ENCODE assay signal across 9 mouse cellular contexts in genomic region chr9:50658391-50658790, GRCm38 (mm10). TPM values are rescaled to one million over a fixed set of nuclear protein-coding genes. Genes with fewer than 3 reads are reported as not detected.
DNase-seq lines count a peak whose midpoint lies in the region; ATAC-seq and TF ChIP-seq lines count a peak whose summit lies in the region.
"Had no signal": no experiment of that assay in that cellular context is flagged by ENCODE, and none has a peak within 500 bp of the region (broad histone marks: within the 10 kb centered on the region; RNA-seq: fewer than 3 reads in every experiment).

No protein-coding gene starts in this region.

- ATAC-seq in forebrain, embryonic 15.5 days (replicated peaks): no peak
- no peak for ATAC-seq in activated CD4-positive, CD25-positive, alpha-beta regulatory T cell, adult 4 months

- no peaks in the 10 kb centered on the region for H3K9me3 ChIP-seq in heart, embryonic 10.5 days
- H3K9me3 ChIP-seq in CH12.LX (replicated peaks; ENCODE audit: low read length): no peaks in the 10 kb centered on the region
- no peaks in the 10 kb centered on the region for H3K9me3 ChIP-seq in forebrain, embryonic 15.5 days

- TF ChIP-seq CTCF in CH12.LX (conservative IDR thresholded peaks at IDR 0.05 in 1 of 2, IDR thresholded peaks at IDR 0.05 in 1 of 2; ENCODE audit: low read depth in 2 of 2, low read length in 2 of 2): no peak

- intact Hi-C loops in heart, postnatal 14 days (cut with DNase I): no loop called here

- H3K4me2 ChIP-seq in CH12.LX (ENCODE audit: insufficient read depth, low read depth, poor library complexity, severe bottlenecking): peak overlapping the region; percentile 97
- H3K4me2 ChIP-seq in forebrain, embryonic 15.5 days (replicated peaks): peak overlapping the region; percentile 72

- in situ Hi-C loops in CH12.LX (cut with MboI; ENCODE audit: low pct_ligation_motif_present, low pct_unique_long_range_greater_than_20kb, low sequenced_read_pairs): loop anchor here (5.0 kb wide), 1 partner anchor 36 kb away; no protein-coding TSS in a partner anchor

- TF ChIP-seq EP300 in CH12.LX (IDR thresholded peaks at IDR 0.05; ENCODE audit: low read length): no peak

- H3K79me2 ChIP-seq in CH12.LX (replicated peaks; ENCODE audit: control insufficient read depth, extremely low read depth, insufficient read depth, poor library complexity, severe bottlenecking): peaks cover 7% of the 10 kb centered on the region; the same call in 1 of the 2 replicates
- H3K79me2 ChIP-seq in macrophage (ENCODE audit: inconsistent target): peaks cover 8% of the 10 kb centered on the region; the same call in 1 of the 2 replicates

- peak overlapping the region; percentile 77 for H3K4me3 ChIP-seq in heart, embryonic 10.5 days
- H3K4me3 ChIP-seq in CH12.LX (replicated peaks in 1 of 3; ENCODE audit: low read depth in 2 of 3, low read length in 2 of 3, poor library complexity in 1 of 3) (peak overlapping the region; percentile 80 to 95 (median 84)), macrophage (ENCODE audit: inconsistent target) (peak overlapping the region; percentile 84)
- H3K4me3 ChIP-seq in forebrain, embryonic 15.5 days: peak overlapping the region; percentile 80

- TF ChIP-seq POLR2A in CH12.LX (IDR thresholded peaks at IDR 0.05; ENCODE audit: low read depth, low read length): no peak

- TF ChIP-seq RAD21 in CH12.LX (IDR thresholded peaks at IDR 0.05; ENCODE audit: low read depth, low read length): no peak

- H3K27ac ChIP-seq in heart, embryonic 10.5 days: peak overlapping the region; percentile 97
- no peak overlapping the region for H3K27ac ChIP-seq in CH12.LX (ENCODE audit: insufficient read depth, low read depth)
- H3K27ac ChIP-seq in forebrain, embryonic 15.5 days (replicated peaks): peak overlapping the region; percentile 80
- H3K27ac ChIP-seq in macrophage: no peak overlapping the region

- peaks cover 14% of the 10 kb centered on the region for H3K4me1 ChIP-seq in heart, embryonic 10.5 days
- peaks cover 2 to 16% of the 10 kb centered on the region in 2 experiments for H3K4me1 ChIP-seq in CH12.LX (ENCODE audit: control insufficient read depth in 1 of 2, insufficient read depth in 2 of 2)
- peaks cover 19% of the 10 kb centered on the region for H3K4me1 ChIP-seq in forebrain, embryonic 15.5 days

- dilution Hi-C loops in CH12.LX (cut with MboI; ENCODE audit: extremely low pct_ligation_motif_present, extremely low pct_unique_long_range_greater_than_20kb, low sequenced_read_pairs): no loop called here

- no peaks in the 10 kb centered on the region for H3K27me3 ChIP-seq in heart, embryonic 10.5 days (ENCODE audit: insufficient read depth, poor library complexity, severe bottlenecking)
- H3K27me3 ChIP-seq in CH12.LX (replicated peaks): no peaks in the 10 kb centered on the region
- no peaks in the 10 kb centered on the region for H3K27me3 ChIP-seq in forebrain, embryonic 15.5 days
- H3K27me3 ChIP-seq: Patski had no signal

- peaks cover 43% of the 10 kb centered on the region for H3K36me3 ChIP-seq in heart, embryonic 10.5 days
- H3K36me3 ChIP-seq in CH12.LX (replicated peaks in 1 of 2; ENCODE audit: control insufficient read depth in 1 of 2, insufficient read depth in 1 of 2, low read length in 1 of 2) (peaks cover 13 to 36% of the 10 kb centered on the region in 2 experiments), macrophage (ENCODE audit: inconsistent target) (peaks cover 2% of the 10 kb centered on the region; the same call in 1 of the 2 replicates)
- peaks cover 20% of the 10 kb centered on the region for H3K36me3 ChIP-seq in forebrain, embryonic 15.5 days

- no peak for DNase-seq in heart, embryonic 10.5 days (ENCODE audit: low spot score)
- DNase-seq in heart, postnatal 14 days: no peak
- DNase-seq in CH12.LX (ENCODE audit: extremely low read depth): peak; percentile 53
- no peak for DNase-seq in ovary, adult 18-20 months (ENCODE audit: low spot score)
- no peak for DNase-seq in lung, postnatal 36 days

- WGBS in heart, embryonic 10.5 days: 25% methylated on average over 5 of the region's 5 CpGs
- WGBS in forebrain, embryonic 15.5 days: 19% methylated on average over 5 of the region's 5 CpGs
- WGBS in macrophage (ENCODE audit: missing documents): 25% methylated on average over 5 of the region's 5 CpGs

- peak overlapping the region; percentile 88 for H3K9ac ChIP-seq in CH12.LX (ENCODE audit: insufficient read depth, low read depth)
- peak overlapping the region; percentile 84 for H3K9ac ChIP-seq in forebrain, embryonic 15.5 days (replicated peaks)

TF ChIP-seq in CH12.LX, 34 proteins besides CTCF, POLR2A, EP300 and RAD21 (continues in another document):
- no peak for TF ChIP-seq USF1 (IDR thresholded peaks at IDR 0.05; ENCODE audit: low read depth, low read length)

RNA-seq across cellular contexts. Expression of gene Dlat, which starts 1.2 kb away (rescaled TPM):
- 105 and 151 TPM in 2 replicates for polyA plus RNA-seq in heart, embryonic 10.5 days (2016; fragmentation: Nextera tagmentation; extraction: Ambion mirVana)
- total RNA-seq in heart, postnatal 14 days (2021): 100 to 1,000 TPM; 392 to 414 TPM
- 45.2 and 49.6 TPM in 2 replicates for total RNA-seq in CH12.LX (2012; rRNA removed)
- total RNA-seq in CH12.LX (2014; rRNA removed): 67.5 and 81.5 TPM in 2 replicates
- 53.4 and 55.7 TPM in 2 replicates for polyA plus RNA-seq in CH12.LX (2012; ENCODE audit: insufficient read length, low read depth)
- 41.4 and 43.9 TPM in 2 replicates for polyA plus RNA-seq in forebrain, embryonic 15.5 days (2015; fragmentation: Nextera tagmentation; extraction: Ambion mirVana)
- total RNA-seq in macrophage (2018; cell fraction: chromatin; rRNA removed): 10 to 100 TPM in 23 of 26 experiments, 1 to 10 TPM in 3; 3.6 to 46.3 (median 22.9) TPM
- total RNA-seq in macrophage (2018; cell fraction: cytosol; rRNA removed): 10 to 100 TPM; 18.7 to 29.9 (median 26.3) TPM
- total RNA-seq in macrophage (2018; cell fraction: nucleus; rRNA removed): 10 to 100 TPM in 21 of 26 experiments, 1 to 10 TPM in 5; 5.2 to 35.4 (median 16.6) TPM
- 17.0 to 33.3 TPM (median 24.8 TPM) in 3 replicates for polyA plus RNA-seq in macrophage (2018)
- polyA plus RNA-seq in activated CD4-positive, CD25-positive, alpha-beta regulatory T cell, adult 4 months (2017; shearing (Covaris generic)): 10 to 100 TPM; 15.8 to 18.2 TPM

RNA-seq across cellular contexts. Expression of gene Nkapd1, which starts 41.1 kb away (rescaled TPM):
- polyA plus RNA-seq in heart, embryonic 10.5 days (2016; fragmentation: Nextera tagmentation; extraction: Ambion mirVana): 14.8 and 20.8 TPM in 2 replicates
- total RNA-seq in heart, postnatal 14 days (2021): 10 to 100 TPM; 14.7 to 14.8 TPM
- total RNA-seq in CH12.LX (2012; rRNA removed): 9.6 and 10.0 TPM in 2 replicates
- 13.5 and 13.7 TPM in 2 replicates for total RNA-seq in CH12.LX (2014; rRNA removed)
- polyA plus RNA-seq in CH12.LX (2012; ENCODE audit: insufficient read length, low read depth): 36.7 and 38.4 TPM in 2 replicates
- polyA plus RNA-seq in forebrain, embryonic 15.5 days (2015; fragmentation: Nextera tagmentation; extraction: Ambion mirVana): 22.8 and 23.3 TPM in 2 replicates
- total RNA-seq in macrophage (2018; cell fraction: chromatin; rRNA removed): 10 to 100 TPM; 18.2 to 70.8 (median 47.2) TPM
- total RNA-seq in macrophage (2018; cell fraction: cytosol; rRNA removed): 10 to 100 TPM; 16.5 to 28.0 (median 20.7) TPM
- total RNA-seq in macrophage (2018; cell fraction: nucleus; rRNA removed): 10 to 100 TPM; 15.8 to 62.4 (median 34.6) TPM
- 17.0 to 40.6 TPM (median 19.3 TPM) in 3 replicates for polyA plus RNA-seq in macrophage (2018)
- 10 to 100 TPM; 19.5 to 27.7 TPM for polyA plus RNA-seq in activated CD4-positive, CD25-positive, alpha-beta regulatory T cell, adult 4 months (2017; shearing (Covaris generic))

RNA-seq across cellular contexts. Expression of gene Pih1d2, which starts 41.3 kb away (rescaled TPM):
- polyA plus RNA-seq in heart, embryonic 10.5 days (2016; fragmentation: Nextera tagmentation; extraction: Ambion mirVana): 3.4 and 5.3 TPM in 2 replicates
- under 1 TPM; 0.22 to 0.88 TPM for total RNA-seq in heart, postnatal 14 days (2021)
- total RNA-seq in CH12.LX (2012; rRNA removed) (1.8 and 2.4 TPM in 2 replicates), CH12.LX (2014; rRNA removed) (4.8 and 5.5 TPM in 2 replicates)
- polyA plus RNA-seq in CH12.LX (2012; ENCODE audit: insufficient read length, low read depth) (2.8 and 3.2 TPM in 2 replicates), macrophage (2018) (0.34 to 1.1 TPM (median 0.45 TPM) in 3 replicates)
- 3.6 and 5.8 TPM in 2 replicates for polyA plus RNA-seq in forebrain, embryonic 15.5 days (2015; fragmentation: Nextera tagmentation; extraction: Ambion mirVana)
- 1 to 10 TPM in 11 of 26 experiments, under 1 TPM in 5, not detected in 10; 0.48 to 8.8 (median 1.4) TPM for total RNA-seq in macrophage (2018; cell fraction: chromatin; rRNA removed)
- under 1 TPM; 0.17 to 0.96 (median 0.49) TPM for total RNA-seq in macrophage (2018; cell fraction: cytosol; rRNA removed)
- total RNA-seq in macrophage (2018; cell fraction: nucleus; rRNA removed): 1 to 10 TPM in 14 of 26 experiments, under 1 TPM in 8, not detected in 4; 0.46 to 3.2 (median 1.3) TPM
- polyA plus RNA-seq in activated CD4-positive, CD25-positive, alpha-beta regulatory T cell, adult 4 months (2017; shearing (Covaris generic)): under 1 TPM; 0.36 to 0.43 TPM

RNA-seq across cellular contexts. Expression of gene Timm8b, which starts 54.7 kb away (rescaled TPM):
- 288 and 294 TPM in 2 replicates for polyA plus RNA-seq in heart, embryonic 10.5 days (2016; fragmentation: Nextera tagmentation; extraction: Ambion mirVana)
- 100 to 1,000 TPM; 216 to 232 TPM for total RNA-seq in heart, postnatal 14 days (2021)
- total RNA-seq in CH12.LX (2012; rRNA removed) (160 and 183 TPM in 2 replicates), CH12.LX (2014; rRNA removed) (244 and 249 TPM in 2 replicates)
- polyA plus RNA-seq in CH12.LX (2012; ENCODE audit: insufficient read length, low read depth) (119 and 155 TPM in 2 replicates), macrophage (2018) (108 to 125 TPM (median 123 TPM) in 3 replicates)
- polyA plus RNA-seq in forebrain, embryonic 15.5 days (2015; fragmentation: Nextera tagmentation; extraction: Ambion mirVana): 328 and 352 TPM in 2 replicates
- 10 to 100 TPM in 10 of 26 experiments, 1 to 10 TPM in 14, not detected in 2; 2.7 to 19.9 (median 7.9) TPM for total RNA-seq in macrophage (2018; cell fraction: chromatin; rRNA removed)
- 100 to 1,000 TPM in 19 of 26 experiments, 10 to 100 TPM in 7; 86.0 to 197 (median 118) TPM for total RNA-seq in macrophage (2018; cell fraction: cytosol; rRNA removed)
- 10 to 100 TPM in 24 of 26 experiments, 1 to 10 TPM in 2; 3.8 to 54.0 (median 23.9) TPM for total RNA-seq in macrophage (2018; cell fraction: nucleus; rRNA removed)
- polyA plus RNA-seq in activated CD4-positive, CD25-positive, alpha-beta regulatory T cell, adult 4 months (2017; shearing (Covaris generic)): 100 to 1,000 TPM; 118 to 128 TPM

RNA-seq across cellular contexts. Expression of gene Sdhd, which starts 54.8 kb away (rescaled TPM):
- polyA plus RNA-seq in heart, embryonic 10.5 days (2016; fragmentation: Nextera tagmentation; extraction: Ambion mirVana): 552 and 673 TPM in 2 replicates
- 100 to 1,000 TPM; 724 to 738 TPM for total RNA-seq in heart, postnatal 14 days (2021)
- 215 and 261 TPM in 2 replicates for total RNA-seq in CH12.LX (2012; rRNA removed)
- total RNA-seq in CH12.LX (2014; rRNA removed): 407 and 435 TPM in 2 replicates
- polyA plus RNA-seq in CH12.LX (2012; ENCODE audit: insufficient read length, low read depth): 220 and 240 TPM in 2 replicates
- 197 and 209 TPM in 2 replicates for polyA plus RNA-seq in forebrain, embryonic 15.5 days (2015; fragmentation: Nextera tagmentation; extraction: Ambion mirVana)
- total RNA-seq in macrophage (2018; cell fraction: chromatin; rRNA removed): 10 to 100 TPM in 16 of 26 experiments, 1 to 10 TPM in 10; 2.5 to 28.4 (median 11.9) TPM
- total RNA-seq in macrophage (2018; cell fraction: cytosol; rRNA removed): 100 to 1,000 TPM; 120 to 179 (median 146) TPM
- total RNA-seq in macrophage (2018; cell fraction: nucleus; rRNA removed): 10 to 100 TPM; 19.4 to 75.3 (median 44.1) TPM
- polyA plus RNA-seq in macrophage (2018): 84.1 to 152 TPM (median 148 TPM) in 3 replicates
- polyA plus RNA-seq in activated CD4-positive, CD25-positive, alpha-beta regulatory T cell, adult 4 months (2017; shearing (Covaris generic)): 100 to 1,000 TPM; 176 to 199 TPM

Comparison
In these comparisons a context has a peak if more than half of its experiments do, and no peak if none do; other contexts are left out.
1. H3K27ac ChIP-seq: peak in heart, embryonic 10.5 days (single experiment) and forebrain, embryonic 15.5 days (single experiment); none in CH12.LX (single experiment) and macrophage (single experiment).
2. Peak in every context shown above with its lines, with median percentiles within 50 percentile points of each other: H3K4me3 ChIP-seq.